In genomic region chr5:112212711-112213264, GRCm38 (mm10) we compare ENCODE assay signal across 17 mouse cellular contexts. TPM values are rescaled to one million over a fixed set of nuclear protein-coding genes. Genes with fewer than 3 reads are reported as not detected.
DNase-seq lines count a peak whose midpoint lies in the region; ATAC-seq lines count a peak whose summit lies in the region.
"Had no signal": no experiment of that assay in that cellular context is flagged by ENCODE, and none has a peak within 500 bp of the region (broad histone marks: within the 10 kb centered on the region; RNA-seq: fewer than 3 reads in every experiment).

No protein-coding gene starts in this region.

- intact Hi-C loops in left cerebral cortex, postnatal 14 days (cut with DNase I), result no loop called here

- H3K9me3 ChIP-seq in hindbrain, embryonic 13.5 days, result no peaks in the 10 kb centered on the region
- no peaks in the 10 kb centered on the region for H3K9me3 ChIP-seq in midbrain, embryonic 13.5 days
- H3K9me3 ChIP-seq: heart, embryonic 15.5 days had no signal

- H3K4me2 ChIP-seq in hindbrain, embryonic 13.5 days, result no peak overlapping the region; the same call in 1 of the 2 replicates
- H3K4me2 ChIP-seq in midbrain, embryonic 13.5 days (replicated peaks), result 0 out of 2 replicates have a peak overlapping the region, but pooled peaks have one; percentile 33
- H3K4me2 ChIP-seq: heart, embryonic 15.5 days had no signal

- H3K4me1 ChIP-seq in hindbrain, embryonic 13.5 days (replicated peaks), result peaks cover 52% of the 10 kb centered on the region
- H3K4me1 ChIP-seq in midbrain, embryonic 13.5 days (replicated peaks), result peaks cover 52% of the 10 kb centered on the region

- no peak; the same call in 1 of the 2 replicates for ATAC-seq in hindbrain, embryonic 13.5 days (ENCODE audit: low FRiP score)
- ATAC-seq in midbrain, embryonic 13.5 days, result peak; percentile 0; the same call in 1 of the 2 replicates
- ATAC-seq: inflammation-experienced regulatory T-cells, adult 6 months had no signal

- no peaks in the 10 kb centered on the region for H3K36me3 ChIP-seq in hindbrain, embryonic 13.5 days
- H3K36me3 ChIP-seq in midbrain, embryonic 13.5 days, result no peaks in the 10 kb centered on the region
- H3K36me3 ChIP-seq: heart, embryonic 15.5 days had no signal

- H3K9ac ChIP-seq in hindbrain, embryonic 13.5 days, result 0 out of 2 replicates have a peak overlapping the region, but pooled peaks have one; percentile 53
- H3K9ac ChIP-seq in midbrain, embryonic 13.5 days (replicated peaks), result no peak overlapping the region; the same call in 1 of the 2 replicates
- H3K9ac ChIP-seq: heart, embryonic 15.5 days had no signal

- WGBS in hindbrain, embryonic 13.5 days, result 50% methylated on average over 6 of the region's 6 CpGs
- 38% methylated on average over 6 of the region's 6 CpGs for WGBS in midbrain, embryonic 13.5 days

- no peak overlapping the region for H3K4me3 ChIP-seq in hindbrain, embryonic 13.5 days
- H3K4me3 ChIP-seq in midbrain, embryonic 13.5 days (replicated peaks), result no peak overlapping the region
- H3K4me3 ChIP-seq: erythroblast, embryonic 14.5 days; heart, embryonic 15.5 days had no signal

- DNase-seq in right cerebral cortex, postnatal 4 days, result peak; percentile 25
- DNase-seq in right cerebral cortex, postnatal 25 days, result no peak
- DNase-seq in lung, postnatal 10 days, result no peak
- DNase-seq in adrenal gland, postnatal 25 days, result no peak
- no peak for DNase-seq in testis, postnatal 10 days (ENCODE audit: low spot score)
- no peak for DNase-seq in left cerebral cortex, postnatal 14 days (ENCODE audit: low spot score in 2 of 2)
- DNase-seq: cerebellum, postnatal 25 days; liver; lung, adult 18-20 months; thymus, postnatal 4 days had no signal

- no peaks in the 10 kb centered on the region for H3K27me3 ChIP-seq in hindbrain, embryonic 13.5 days
- no peaks in the 10 kb centered on the region for H3K27me3 ChIP-seq in midbrain, embryonic 13.5 days

- peak overlapping the region; percentile 91 for H3K27ac ChIP-seq in hindbrain, embryonic 13.5 days
- peak overlapping the region; percentile 92 for H3K27ac ChIP-seq in midbrain, embryonic 13.5 days
- H3K27ac ChIP-seq: heart, embryonic 15.5 days; stomach, postnatal 0 days had no signal

RNA-seq across cellular contexts. Expression of gene Cryba4, which starts 39.5 kb away (rescaled TPM):
- polyA plus RNA-seq in hindbrain, embryonic 13.5 days (2015; fragmentation: Nextera tagmentation; extraction: Ambion mirVana), result 1.9 and 3.3 TPM in 2 replicates
- 1.6 and 1.7 TPM in 2 replicates for polyA plus RNA-seq in midbrain, embryonic 13.5 days (2015; fragmentation: Nextera tagmentation; extraction: Ambion mirVana)
- 14.8 and 16.5 TPM in 2 replicates for total RNA-seq in adrenal gland, postnatal 25 days (2021)
- 1 to 10 TPM; 1.2 to 1.5 TPM for total RNA-seq in left cerebral cortex, postnatal 14 days (2021)
- total RNA-seq: granulocyte monocyte progenitor cell, adult 5-6 weeks had no signal
- polyA plus RNA-seq: erythroblast, embryonic 14.5 days had no signal

RNA-seq across cellular contexts. Expression of gene Crybb1, which starts 42.8 kb away (rescaled TPM):
- 5.2 and 5.5 TPM in 2 replicates for polyA plus RNA-seq in hindbrain, embryonic 13.5 days (2015; fragmentation: Nextera tagmentation; extraction: Ambion mirVana)
- polyA plus RNA-seq in midbrain, embryonic 13.5 days (2015; fragmentation: Nextera tagmentation; extraction: Ambion mirVana), result 2.7 and 3.3 TPM in 2 replicates
- total RNA-seq in adrenal gland, postnatal 25 days (2021), result 1.1 and 2.7 TPM in 2 replicates
- total RNA-seq in left cerebral cortex, postnatal 14 days (2021), result 10 to 100 TPM; 12.9 to 14.5 TPM
- total RNA-seq: granulocyte monocyte progenitor cell, adult 5-6 weeks had no signal
- polyA plus RNA-seq: erythroblast, embryonic 14.5 days had no signal
